Mouse (Mus musculus): Measurements from ENCODE around the gene Ulk4.

GRCm38 (mm10) chr9:120961969-120962700, 314.9 kb downstream of the Ulk4 start:
- no peak for TF ChIP-seq FOSL1 (IDR thresholded peaks at IDR 0.05; ENCODE audit: insufficient read depth, low read length, poor library complexity, severe bottlenecking)
- TF ChIP-seq CTCF (IDR thresholded peaks at IDR 0.05; ENCODE audit: control insufficient read depth, insufficient read depth, insufficient read length): no peak

Measured in C2C12 (cell line).